Mouse (Mus musculus) ES-Bruce4 (cell line): ENCODE measurements around the gene Dsp.

Source experiments
- CTCF ChIP-seq: IDR thresholded peaks from one replicate; pipeline ENCODE4 v1.8.1; 2011; ENCODE audit warnings: low read depth, low read length
- EP300 ChIP-seq: IDR thresholded peaks from 2 replicates; pipeline ENCODE4 v1.6.1; 2011; ENCODE audit warnings: low read depth, low read length; ENCODE audit not compliant: insufficient read depth

GRCm38 (mm10) chr13:38162668-38163067, 11.6 kb downstream of the Dsp start:
- TF ChIP-seq EP300 (no peak), CTCF (no peak)
